Mouse (Mus musculus): ENCODE measurements around the gene Tex52. TPM values are rescaled to one million over a fixed set of nuclear protein-coding genes. Genes with fewer than 3 reads are reported as not detected.
"Not testable (repeated sequence)": the region's sequence is repeated elsewhere in the genome, so short reads cannot be mapped to it uniquely, and the experiment has no call there.

The Tex52 gene
- polyA plus RNA-seq, 1 experiment from 2014 or later = 0.55 TPM

DNA sequence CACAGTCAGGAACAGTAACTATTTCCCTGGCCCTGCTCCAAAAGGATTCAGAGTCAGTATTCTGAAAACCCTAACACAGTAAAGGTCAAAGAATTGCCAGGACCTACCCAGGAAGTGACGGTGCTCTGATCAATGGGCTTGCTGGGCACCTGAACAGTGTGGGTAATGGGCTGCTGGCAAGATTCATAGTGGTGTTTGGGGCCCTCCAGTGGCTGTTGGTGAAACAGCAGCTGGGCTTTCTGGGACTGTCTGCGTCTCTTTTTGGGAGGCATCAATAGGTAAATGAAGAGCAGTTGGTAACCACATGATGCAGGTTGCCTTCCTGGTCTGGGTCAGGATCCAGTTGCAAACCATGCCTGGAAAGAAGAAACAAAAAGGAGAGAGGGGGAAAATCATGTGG is 16.3 kb upstream of the Tex52 start:
- Histone ChIP-seq H3K27me3 (no peaks in the 10 kb centered on the region), H3K4me3 (no peak overlapping the region), H3K4me1 (peaks cover 43% of the 10 kb centered on the region), H3K36me3 (peaks cover 23% of the 10 kb centered on the region), H3K9me3 (no peaks in the 10 kb centered on the region), H3K27ac (replicated peaks) (no peak overlapping the region), H3K9ac (replicated peaks) (no peak overlapping the region), H3K4me2 (replicated peaks) (no peak overlapping the region)
- WGBS = 24% methylated on average over 2 of the region's 2 CpGs
- no peak for ATAC-seq (ENCODE audit: low FRiP score, low read depth)

DNA sequence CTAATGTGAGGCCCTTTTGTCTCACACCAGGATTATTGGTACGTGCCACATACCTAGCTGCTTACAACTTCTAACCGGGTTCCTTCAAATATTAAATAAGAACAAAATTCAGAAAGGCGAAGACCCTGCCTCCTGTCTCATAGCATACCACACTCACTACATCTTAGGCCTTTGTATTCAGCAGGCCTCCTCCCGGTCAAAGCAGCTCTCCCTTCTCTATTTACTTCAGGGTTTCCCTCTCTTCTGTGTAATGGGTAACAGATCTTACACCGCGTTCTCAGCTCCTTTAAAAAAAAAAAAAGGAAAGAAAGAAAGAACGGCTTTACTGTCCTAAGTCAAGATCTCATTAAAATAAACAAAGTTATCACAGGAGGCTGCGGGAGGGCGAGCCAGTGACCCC is 13.4 kb upstream of the Tex52 start:
- no peaks in the 10 kb centered on the region for H3K27me3 ChIP-seq
- WGBS = 15% methylated on average over 9 of the region's 9 CpGs
- peak overlapping the region; percentile 93 for H3K27ac ChIP-seq (replicated peaks)
- H3K36me3 ChIP-seq = peaks cover 32% of the 10 kb centered on the region
- peak overlapping the region; percentile 91 for H3K4me2 ChIP-seq (replicated peaks)
- ATAC-seq (ENCODE audit: low FRiP score, low read depth) = no peak
- peak overlapping the region; percentile 85 for H3K9ac ChIP-seq (replicated peaks)
- no peaks in the 10 kb centered on the region for H3K9me3 ChIP-seq
- peaks cover 41% of the 10 kb centered on the region for H3K4me1 ChIP-seq
- peak overlapping the region; percentile 79 for H3K4me3 ChIP-seq

DNA sequence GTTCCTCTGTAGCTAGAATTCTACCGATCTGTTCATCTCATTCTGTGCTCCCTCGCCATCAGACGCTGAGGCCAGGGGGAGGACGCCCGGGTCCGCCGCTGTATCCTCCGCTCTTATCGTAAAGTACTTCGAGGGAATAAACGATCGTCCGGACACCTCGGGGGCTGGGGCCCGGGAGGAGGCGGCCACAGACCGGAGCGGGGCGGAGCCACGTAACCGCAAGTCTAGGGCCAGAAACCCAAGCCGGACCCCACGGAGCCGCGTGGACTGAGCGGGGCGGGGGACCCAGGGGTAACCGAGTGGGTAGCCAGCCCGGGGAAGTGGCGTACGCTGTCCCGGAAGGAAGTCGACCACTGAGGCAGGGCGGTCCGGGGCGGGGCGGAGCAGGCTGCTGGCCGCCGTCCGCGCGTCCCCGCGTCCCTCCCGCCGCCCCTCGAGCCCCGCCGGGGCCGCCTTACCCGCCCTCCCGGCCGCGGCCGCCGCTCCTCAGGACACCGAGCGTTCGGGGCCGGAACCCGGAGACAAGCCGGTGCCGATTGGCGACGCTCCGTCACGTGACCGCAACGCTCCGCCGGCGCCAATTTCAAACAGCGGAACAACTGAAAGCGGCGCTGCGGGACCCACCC is 12.8 kb upstream of the Tex52 start, which contains the start of the genes Rhno1 and Foxm1:
Rhno1 (minus strand) TSS at position 531 of the 626 bp plus-strand sequence.
Foxm1 (plus strand) TSS at position 587 of the 626 bp plus-strand sequence.
- no peaks in the 10 kb centered on the region for H3K27me3 ChIP-seq
- peak within 1 kb of the TSS; percentile 93 for H3K27ac ChIP-seq (replicated peaks)
- H3K4me1 ChIP-seq = peaks cover 41% of the 10 kb centered on the region
- peaks cover 32% of the 10 kb centered on the region for H3K36me3 ChIP-seq
- H3K4me3 ChIP-seq = peak within 1 kb of the TSS; percentile 79
- H3K4me2 ChIP-seq (replicated peaks) = peak within 1 kb of the TSS; percentile 91
- ATAC-seq (ENCODE audit: low FRiP score, low read depth) = peak; percentile 87
- H3K9ac ChIP-seq (replicated peaks) = peak within 1 kb of the TSS; percentile 85
- WGBS = under 1% methylated on average over 66 of the region's 76 CpGs
- no peaks in the 10 kb centered on the region for H3K9me3 ChIP-seq

DNA sequence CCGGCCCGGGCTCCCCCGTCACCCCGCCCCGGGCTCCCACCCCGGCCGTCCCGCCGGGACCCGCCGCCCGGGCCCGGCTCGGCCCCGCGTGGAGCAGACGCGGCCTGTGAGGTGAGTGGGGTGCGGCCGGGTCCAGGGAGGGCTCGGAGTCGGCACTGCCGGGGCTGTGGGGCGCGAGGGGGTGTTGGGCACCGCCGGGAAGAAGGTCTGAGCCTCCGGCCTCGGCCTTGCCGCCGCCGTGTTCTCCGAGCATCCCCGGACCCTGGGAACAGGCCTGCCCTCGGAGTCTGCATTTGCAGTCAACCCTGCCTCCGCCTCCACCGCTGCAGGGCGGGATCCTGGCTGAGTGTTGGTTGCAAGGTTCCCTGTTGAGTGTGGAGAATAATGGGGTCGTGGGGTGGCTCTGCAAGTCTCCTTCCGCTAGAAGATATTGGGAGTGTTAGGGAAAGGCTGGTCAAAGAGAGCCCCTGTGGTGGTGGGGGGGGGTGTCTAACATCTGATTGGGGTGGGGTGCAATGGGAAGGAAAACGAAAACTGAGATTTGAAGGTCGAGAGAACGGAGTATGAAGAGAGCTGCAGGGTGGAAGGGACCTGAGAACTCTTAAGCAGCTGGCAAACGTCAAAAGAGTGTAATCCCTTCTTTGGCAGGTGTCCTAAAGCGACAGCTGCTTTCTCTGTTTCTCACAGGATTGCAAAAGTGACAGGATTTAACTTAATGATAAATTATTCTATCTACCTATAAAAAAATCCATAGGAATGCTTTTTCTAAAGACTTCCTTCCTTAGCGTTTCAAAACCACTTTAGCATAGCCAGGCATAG is 12.0 kb upstream of the Tex52 start:
- WGBS = 1% methylated on average over 32 of the region's 46 CpGs
- Histone ChIP-seq H3K9ac (replicated peaks) (peak overlapping the region; percentile 85), H3K4me1 (peaks cover 41% of the 10 kb centered on the region), H3K27ac (replicated peaks) (peak overlapping the region; percentile 93), H3K9me3 (no peaks in the 10 kb centered on the region), H3K27me3 (no peaks in the 10 kb centered on the region), H3K4me2 (replicated peaks) (peak overlapping the region; percentile 91), H3K36me3 (peaks cover 32% of the 10 kb centered on the region), H3K4me3 (peak overlapping the region; percentile 79)
- ATAC-seq (ENCODE audit: low FRiP score, low read depth) = no peak; the same call in 1 of the 2 replicates

DNA sequence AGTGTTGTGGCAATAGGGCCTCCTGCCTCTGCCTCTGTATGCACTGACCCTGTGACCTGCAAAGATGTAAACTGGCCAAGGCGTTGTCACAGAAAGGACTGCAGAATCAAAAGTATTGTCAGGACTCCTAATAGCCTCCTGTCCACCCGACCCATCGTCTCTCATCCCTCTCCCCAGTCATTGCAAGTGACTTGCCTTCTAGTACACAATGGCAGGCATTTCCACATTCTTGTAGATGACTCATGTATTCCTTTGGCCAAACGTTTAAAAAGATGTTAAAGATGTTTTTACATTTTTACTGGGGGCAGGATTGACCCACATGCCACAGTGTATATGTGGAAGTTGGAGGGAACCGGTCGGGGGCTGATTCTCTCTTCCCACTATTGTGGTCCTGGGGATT is 10.5 kb upstream of the Tex52 start:
- Histone ChIP-seq H3K27me3 (no peaks in the 10 kb centered on the region), H3K4me2 (replicated peaks) (peak overlapping the region; percentile 19), H3K4me3 (no peak overlapping the region), H3K36me3 (peaks cover 39% of the 10 kb centered on the region), H3K9me3 (no peaks in the 10 kb centered on the region), H3K4me1 (peaks cover 40% of the 10 kb centered on the region), H3K27ac (replicated peaks) (no peak overlapping the region), H3K9ac (replicated peaks) (no peak overlapping the region; the same call in 1 of the 2 replicates)
- WGBS = 75% methylated on average over 6 of the region's 6 CpGs
- no peak for ATAC-seq (ENCODE audit: low FRiP score, low read depth)

DNA sequence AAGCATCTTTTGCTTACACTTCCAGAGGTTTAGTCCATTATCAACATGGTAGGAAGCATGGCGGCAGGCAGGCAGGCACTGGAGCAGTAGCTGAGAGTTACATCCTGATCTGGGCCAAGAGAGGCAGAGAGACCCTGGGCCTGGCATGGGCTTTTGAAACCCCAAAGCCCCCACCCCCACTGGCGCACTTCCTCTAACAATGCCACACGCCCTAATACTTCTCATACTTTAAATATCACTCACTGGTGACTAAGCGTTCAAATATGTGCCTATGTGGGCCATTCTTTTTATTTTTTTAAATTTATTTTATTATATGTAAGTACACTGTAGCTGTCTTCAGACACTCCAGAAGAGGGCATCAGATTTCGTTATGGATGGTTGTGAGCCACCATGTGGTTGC is 8.8 kb upstream of the Tex52 start:
- Histone ChIP-seq H3K4me2 (replicated peaks) (no peak overlapping the region), H3K36me3 (peaks cover 57% of the 10 kb centered on the region), H3K9ac (replicated peaks) (no peak overlapping the region), H3K27me3 (no peaks in the 10 kb centered on the region), H3K4me3 (no peak overlapping the region), H3K4me1 (peaks cover 24% of the 10 kb centered on the region), H3K27ac (replicated peaks) (no peak overlapping the region), H3K9me3 (no peaks in the 10 kb centered on the region)
- ATAC-seq (ENCODE audit: low FRiP score, low read depth) = no peak
- WGBS = 93% methylated on average over 5 of the region's 5 CpGs

DNA sequence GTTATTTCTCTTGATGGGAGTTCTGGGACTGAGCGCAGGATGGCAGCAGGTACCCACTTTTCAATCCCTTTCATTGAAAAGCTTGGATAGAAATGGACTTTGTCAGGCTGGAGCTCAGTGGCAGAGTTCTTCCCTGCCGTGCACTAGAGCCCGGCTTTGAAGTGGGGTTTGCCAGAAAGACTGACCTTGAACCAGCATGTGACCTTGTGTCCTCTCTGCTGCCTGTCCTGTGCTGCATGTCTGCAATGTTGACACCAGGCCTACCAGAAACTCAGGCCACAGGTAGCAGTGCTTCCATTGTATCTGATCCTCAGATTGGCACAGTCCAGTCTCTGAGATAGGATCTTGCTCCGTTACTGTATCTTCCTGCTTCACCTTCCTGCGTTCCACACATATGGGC is 5.2 kb upstream of the Tex52 start:
- ATAC-seq (ENCODE audit: low FRiP score, low read depth) = no peak
- Histone ChIP-seq H3K9me3 (no peaks in the 10 kb centered on the region), H3K9ac (replicated peaks) (no peak overlapping the region), H3K4me3 (no peak overlapping the region), H3K27me3 (no peaks in the 10 kb centered on the region), H3K4me2 (replicated peaks) (no peak overlapping the region), H3K36me3 (peaks cover 89% of the 10 kb centered on the region), H3K27ac (replicated peaks) (no peak overlapping the region), H3K4me1 (peaks cover 13% of the 10 kb centered on the region)
- WGBS = 94% methylated on average over 5 of the region's 5 CpGs

DNA sequence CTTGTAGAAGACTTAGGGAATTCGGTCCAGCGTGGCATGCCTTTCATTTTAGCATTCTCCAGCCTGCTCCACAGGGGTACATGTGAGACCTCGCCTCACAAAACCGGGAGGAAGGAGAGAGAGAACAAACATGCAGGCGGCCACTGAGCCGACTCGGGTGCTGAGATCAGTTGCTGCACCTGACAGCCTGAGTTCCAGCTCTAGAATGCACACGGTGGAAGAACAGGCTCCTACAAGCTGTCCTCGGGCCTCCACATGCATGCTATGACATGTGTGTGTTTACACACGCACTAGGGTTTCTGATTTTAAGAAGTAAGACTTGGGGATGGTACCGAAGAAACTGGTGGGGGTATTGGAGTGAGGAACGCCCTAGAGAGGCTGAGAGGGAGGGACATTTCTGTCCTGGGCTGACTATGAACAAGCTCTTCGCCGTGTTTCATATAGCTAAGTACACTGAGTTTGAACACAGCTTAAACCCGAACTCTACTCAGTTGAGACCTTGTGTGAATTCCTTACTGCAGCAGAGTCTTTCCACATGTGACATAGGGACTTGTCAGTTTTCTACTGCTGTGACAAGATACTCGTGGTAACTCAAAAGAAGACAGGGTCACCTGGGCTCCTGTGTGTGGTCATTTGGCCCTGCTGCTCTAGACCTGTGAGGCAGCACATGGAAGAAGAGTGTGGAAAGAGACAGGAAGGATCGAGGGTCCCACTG is 1.3 kb downstream of the Tex52 start:
- no peak overlapping the region for H3K27ac ChIP-seq (replicated peaks)
- no peak overlapping the region for H3K4me3 ChIP-seq
- no peaks in the 10 kb centered on the region for H3K27me3 ChIP-seq
- H3K4me1 ChIP-seq = peaks cover 14% of the 10 kb centered on the region
- H3K4me2 ChIP-seq (replicated peaks) = no peak overlapping the region
- H3K36me3 ChIP-seq = peaks cover 43% of the 10 kb centered on the region
- H3K9me3 ChIP-seq = no peaks in the 10 kb centered on the region
- no peak overlapping the region for H3K9ac ChIP-seq (replicated peaks)
- ATAC-seq (ENCODE audit: low FRiP score, low read depth) = no peak
- WGBS = 90% methylated on average over 17 of the region's 17 CpGs

DNA sequence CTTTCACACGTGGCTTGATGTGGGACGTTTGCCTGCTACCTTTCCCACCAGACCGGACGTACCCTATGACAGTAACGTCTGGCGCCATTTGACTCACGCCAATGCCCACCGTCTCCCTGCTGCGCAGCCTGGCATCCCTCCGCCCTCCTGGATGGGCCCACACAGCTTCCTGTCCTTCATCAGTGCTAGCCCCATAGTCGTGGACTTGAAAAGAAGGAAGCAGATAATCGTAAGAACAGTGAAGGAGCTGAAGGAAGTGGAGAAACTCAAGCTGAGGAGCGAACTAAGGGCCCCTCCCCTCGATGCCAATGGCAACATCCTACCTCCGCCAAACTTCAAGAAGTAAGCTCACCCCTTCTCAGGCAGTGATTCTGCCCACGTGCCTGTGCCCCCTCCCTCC is 4.4 kb downstream of the Tex52 start:
- no peak overlapping the region for H3K4me3 ChIP-seq
- no peaks in the 10 kb centered on the region for H3K9me3 ChIP-seq
- H3K27ac ChIP-seq (replicated peaks) = no peak overlapping the region
- H3K4me2 ChIP-seq (replicated peaks) = no peak overlapping the region
- no peak overlapping the region for H3K9ac ChIP-seq (replicated peaks)
- WGBS = 86% methylated on average over 16 of the region's 16 CpGs
- ATAC-seq (ENCODE audit: low FRiP score, low read depth) = no peak
- H3K4me1 ChIP-seq = peaks cover 7% of the 10 kb centered on the region
- peaks cover 12% of the 10 kb centered on the region; the same call in 1 of the 2 replicates for H3K36me3 ChIP-seq
- no peaks in the 10 kb centered on the region for H3K27me3 ChIP-seq

DNA sequence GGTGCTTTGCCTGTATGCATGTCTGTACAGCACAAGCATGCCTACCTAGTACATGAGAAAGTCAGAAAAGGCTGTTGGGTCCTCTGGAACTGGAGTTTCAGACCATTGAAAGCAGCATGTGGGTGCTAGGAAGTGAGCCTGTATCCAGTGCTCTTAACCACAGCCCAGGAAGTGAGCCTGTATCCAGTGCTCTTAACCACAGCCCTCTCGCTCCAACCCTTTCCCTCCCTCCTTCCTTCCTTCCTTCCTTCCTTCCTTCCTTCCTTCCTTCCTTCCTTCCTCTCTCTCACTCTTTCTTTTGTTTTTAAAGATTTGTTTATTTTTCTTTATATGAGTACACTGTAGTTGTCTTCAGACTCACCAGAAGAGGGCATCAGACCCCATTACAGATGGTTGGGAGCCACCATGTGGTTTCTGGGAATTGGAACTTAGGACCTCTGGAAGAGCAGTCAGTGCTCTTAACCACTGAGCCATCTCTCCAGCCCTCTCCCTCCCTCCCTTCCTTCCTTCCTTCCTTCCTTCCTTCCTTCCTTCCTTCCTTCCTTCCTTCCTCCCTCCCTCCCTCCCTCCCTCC is 5.4 kb downstream of the Tex52 start:
- not testable (repeated sequence) for H3K4me3 ChIP-seq; H3K4me1 ChIP-seq; H3K9me3 ChIP-seq; H3K27ac ChIP-seq (replicated peaks); ATAC-seq (ENCODE audit: low FRiP score, low read depth); H3K9ac ChIP-seq (replicated peaks); H3K4me2 ChIP-seq (replicated peaks); H3K27me3 ChIP-seq
- 80% methylated on average over 1 of the region's 1 CpGs for WGBS
- peaks cover 11% of the 10 kb centered on the region; the same call in 1 of the 2 replicates for H3K36me3 ChIP-seq

DNA sequence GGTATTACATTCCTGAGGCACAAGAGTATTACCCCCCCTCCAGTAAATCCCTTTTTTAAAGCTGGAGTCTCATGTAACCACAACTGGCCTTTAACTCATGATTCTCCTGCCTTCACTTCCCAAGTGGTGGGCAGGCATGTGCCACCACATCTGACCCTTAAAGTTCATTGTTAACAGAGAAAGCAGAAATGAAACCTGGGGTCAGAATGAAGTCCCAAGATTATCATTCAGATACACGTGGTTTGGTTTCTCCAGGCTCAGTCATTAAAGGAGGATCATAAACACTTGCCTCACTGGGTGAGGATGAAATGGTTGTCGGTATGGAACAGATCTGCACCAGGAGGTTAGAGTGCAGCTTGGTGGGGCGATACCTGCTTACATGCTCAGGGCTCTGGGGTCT is 6.0 kb downstream of the Tex52 start:
- Histone ChIP-seq H3K9ac (replicated peaks) (no peak overlapping the region), H3K36me3 (peaks cover 8% of the 10 kb centered on the region; the same call in 1 of the 2 replicates), H3K27me3 (no peaks in the 10 kb centered on the region), H3K9me3 (no peaks in the 10 kb centered on the region), H3K27ac (replicated peaks) (no peak overlapping the region), H3K4me1 (no peaks in the 10 kb centered on the region), H3K4me2 (replicated peaks) (no peak overlapping the region), H3K4me3 (no peak overlapping the region)
- 77% methylated on average over 3 of the region's 3 CpGs for WGBS
- no peak for ATAC-seq (ENCODE audit: low FRiP score, low read depth)

Data from midbrain, embryonic 12.5 days (tissue).